Mouse (Mus musculus): Measurements from ENCODE around the gene Ptpn1.

- no peak for TF ChIP-seq CTCF (IDR thresholded peaks at IDR 0.05; ENCODE audit: low read depth)
- no peak for TF ChIP-seq EP300 (IDR thresholded peaks at IDR 0.05; ENCODE audit: low read depth)
Measured at GRCm38 (mm10) chr2:167975746-167976145, 43.9 kb downstream of the Ptpn1 start.

Measured in liver, embryonic 14.5 days (tissue).